Mouse (Mus musculus) hindbrain, embryonic 13.5 days (tissue): ENCODE results near the gene Mapk14. TPM values are rescaled to one million over a fixed set of nuclear protein-coding genes. Genes with fewer than 3 reads are reported as not detected.

Source experiments
- ATAC-seq: fragments of 200-750 bp; cut with Nextera tagmentation; 2 replicates; pipeline ENCODE4 v1.8.0; 2017; ENCODE audit warnings: moderate TSS enrichment; ENCODE audit not compliant: low FRiP score
- H3K27ac ChIP-seq: fragments of 300-500 bp; sonication (generic); 2 replicates; pipeline ENCODE4 v1.5.1; 2015; ENCODE audit warnings: inconsistent platforms, mild to moderate bottlenecking, moderate library complexity
- H3K27me3 ChIP-seq: fragments of 300-500 bp; sonication (generic); 2 replicates; pipeline ENCODE4 v1.6.1; 2015; ENCODE audit warnings: mild to moderate bottlenecking, inconsistent platforms
- H3K36me3 ChIP-seq: fragments of 300-500 bp; sonication (generic); 2 replicates; pipeline ENCODE4 v1.6.1; 2015; ENCODE audit warnings: mild to moderate bottlenecking, inconsistent platforms
- H3K4me1 ChIP-seq: fragments of 300-500 bp; sonication (generic); replicated peaks from 2 replicates; pipeline ENCODE4 v1.6.1; 2015; ENCODE audit warnings: inconsistent platforms
- H3K4me2 ChIP-seq: fragments of 300-500 bp; sonication (generic); 2 replicates; pipeline ENCODE4 v1.6.1; 2015; ENCODE audit warnings: inconsistent platforms, mild to moderate bottlenecking, moderate library complexity
- H3K4me3 ChIP-seq: fragments of 300-500 bp; sonication (generic); 2 replicates; pipeline ENCODE4 v1.5.1; 2015; ENCODE audit warnings: mild to moderate bottlenecking, inconsistent platforms
- H3K9ac ChIP-seq: fragments of 300-500 bp; sonication (generic); 2 replicates; pipeline ENCODE4 v1.6.1; 2015; ENCODE audit warnings: mild to moderate bottlenecking, inconsistent platforms
- H3K9me3 ChIP-seq: fragments of 300-500 bp; sonication (generic); 2 replicates; pipeline ENCODE4 v1.6.1; 2016; ENCODE audit warnings: inconsistent platforms
- WGBS: fragments of 180-500 bp; shearing (Covaris S2); methylation state at CpG from one replicate; pipeline ENCODE4 v1.1.7; 2015; 5-methylcytosine and 5-hydroxymethylcytosine counted together
- polyA plus RNA-seq: library from polyadenylated mRNA; unstranded; fragments of >200 nt; fragmentation: Nextera tagmentation; extraction: Ambion mirVana; gene quantifications from 2 replicates; pipeline ENCODE4 v1.2.1, GENCODE M21; 2015

The Mapk14 gene
- polyA plus RNA-seq, 1 experiment from 2014 or later = 25.3 TPM

DNA sequence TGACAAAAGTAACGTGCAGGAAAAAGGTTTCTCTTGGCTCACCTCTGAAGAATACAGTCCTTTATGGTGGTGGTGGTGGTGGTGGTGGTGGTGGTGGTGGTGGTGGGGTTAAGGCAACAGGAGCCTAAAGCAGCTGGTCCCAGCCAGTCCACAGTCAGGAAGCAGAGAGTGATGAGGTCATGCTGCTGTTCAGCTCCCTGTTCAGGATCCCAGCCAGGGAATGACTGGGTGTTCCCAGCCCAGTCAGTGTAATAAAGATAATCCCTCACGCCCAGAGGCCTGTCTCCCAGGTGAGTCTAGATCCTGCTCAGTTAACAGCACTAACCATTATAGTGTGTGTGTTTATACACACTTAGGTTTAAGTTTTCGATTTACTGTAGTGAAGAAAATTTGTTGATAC lies 10.6 kb downstream of the Mapk14 start:
- Histone ChIP-seq H3K36me3 (no peaks in the 10 kb centered on the region), H3K9ac (no peak overlapping the region), H3K27ac (no peak overlapping the region), H3K4me2 (no peak overlapping the region), H3K4me3 (no peak overlapping the region), H3K4me1 (peaks cover 20% of the 10 kb centered on the region), H3K27me3 (no peaks in the 10 kb centered on the region), H3K9me3 (no peaks in the 10 kb centered on the region)
- 96% methylated on average over 3 of the region's 3 CpGs for WGBS
- no peak for ATAC-seq

DNA sequence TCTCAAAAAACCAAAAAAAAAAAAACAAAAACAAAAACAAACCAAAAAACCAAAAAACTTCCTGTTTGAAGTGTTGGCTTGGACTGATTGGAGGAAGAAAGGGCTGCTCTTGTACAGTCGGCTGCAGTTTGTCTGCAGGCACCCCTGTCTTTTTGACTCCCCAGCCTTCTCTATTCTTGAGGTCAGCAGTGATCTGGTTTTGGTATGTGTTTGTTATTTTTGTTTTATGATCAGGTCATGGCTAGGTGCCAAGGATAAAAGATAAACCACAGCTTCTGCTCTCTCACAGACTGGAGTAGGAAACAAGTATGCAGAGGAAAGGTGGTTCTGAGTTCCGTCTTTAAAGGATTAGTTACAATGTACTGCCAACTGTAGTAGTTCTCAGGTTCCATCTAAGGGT lies 11.5 kb downstream of the Mapk14 start:
- Histone ChIP-seq H3K27me3 (no peaks in the 10 kb centered on the region), H3K36me3 (no peaks in the 10 kb centered on the region), H3K4me1 (peaks cover 12% of the 10 kb centered on the region), H3K4me2 (no peak overlapping the region), H3K9me3 (no peaks in the 10 kb centered on the region), H3K9ac (no peak overlapping the region), H3K27ac (no peak overlapping the region), H3K4me3 (no peak overlapping the region)
- 86% methylated on average over 2 of the region's 2 CpGs for WGBS
- ATAC-seq = no peak

- no peak overlapping the region for H3K4me3 ChIP-seq
- no peak for ATAC-seq
- peaks cover 13% of the 10 kb centered on the region for H3K4me1 ChIP-seq
- H3K9me3 ChIP-seq = no peaks in the 10 kb centered on the region
- no peak overlapping the region for H3K4me2 ChIP-seq
- no peaks in the 10 kb centered on the region for H3K36me3 ChIP-seq
- WGBS = 44% methylated on average over 1 of the region's 1 CpGs
- no peaks in the 10 kb centered on the region for H3K27me3 ChIP-seq
- no peak overlapping the region for H3K27ac ChIP-seq
- no peak overlapping the region for H3K9ac ChIP-seq
Measured at GRCm38 (mm10) chr17:28706697-28707096, 15.6 kb downstream of the Mapk14 start.

- no peaks in the 10 kb centered on the region for H3K27me3 ChIP-seq
- H3K4me3 ChIP-seq = no peak overlapping the region
- H3K4me2 ChIP-seq = no peak overlapping the region
- no peak for ATAC-seq
- H3K4me1 ChIP-seq = peaks cover 13% of the 10 kb centered on the region
- WGBS = 92% methylated on average over 3 of the region's 3 CpGs
- no peaks in the 10 kb centered on the region for H3K9me3 ChIP-seq
- no peak overlapping the region for H3K27ac ChIP-seq
- no peak overlapping the region for H3K9ac ChIP-seq
- no peaks in the 10 kb centered on the region for H3K36me3 ChIP-seq
Measured at GRCm38 (mm10) chr17:28707136-28707627, 16.1 kb downstream of the Mapk14 start.

DNA sequence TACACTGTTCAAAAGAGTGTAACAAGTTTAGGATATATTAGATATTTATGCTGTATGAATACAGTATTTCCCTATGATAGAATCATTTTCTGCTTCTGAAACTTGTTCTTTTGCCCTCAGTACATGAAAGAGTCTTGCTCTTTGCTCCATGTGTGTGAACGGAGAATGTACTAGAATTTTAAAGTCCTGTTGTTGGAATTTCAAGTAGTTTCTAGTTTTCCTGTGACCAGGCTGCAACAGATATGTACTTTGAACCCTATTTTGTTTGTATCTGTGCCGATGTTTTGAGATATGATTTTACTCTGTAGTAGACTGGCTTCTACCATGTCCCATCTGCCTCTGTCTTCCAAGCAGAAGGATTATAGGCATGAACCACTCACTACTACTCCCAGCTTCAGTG lies 16.7 kb downstream of the Mapk14 start:
- Histone ChIP-seq H3K4me1 (peaks cover 13% of the 10 kb centered on the region), H3K9ac (no peak overlapping the region), H3K27me3 (no peaks in the 10 kb centered on the region), H3K4me2 (no peak overlapping the region), H3K36me3 (no peaks in the 10 kb centered on the region), H3K4me3 (no peak overlapping the region), H3K9me3 (no peaks in the 10 kb centered on the region), H3K27ac (no peak overlapping the region)
- ATAC-seq = no peak
- 96% methylated on average over 2 of the region's 2 CpGs for WGBS

GRCm38 (mm10) chr17:28708989-28709388 lies 17.9 kb downstream of the Mapk14 start:
- 56% methylated on average over 2 of the region's 2 CpGs for WGBS
- H3K4me1 ChIP-seq = peaks cover 13% of the 10 kb centered on the region
- H3K27me3 ChIP-seq = no peaks in the 10 kb centered on the region
- H3K36me3 ChIP-seq = peaks cover 5% of the 10 kb centered on the region
- no peak overlapping the region for H3K4me3 ChIP-seq
- no peak overlapping the region for H3K27ac ChIP-seq
- H3K4me2 ChIP-seq = no peak overlapping the region
- H3K9me3 ChIP-seq = no peaks in the 10 kb centered on the region
- ATAC-seq = no peak
- H3K9ac ChIP-seq = no peak overlapping the region

GRCm38 (mm10) chr17:28709552-28710290 lies 18.6 kb downstream of the Mapk14 start:
- Histone ChIP-seq H3K4me1 (peaks cover 13% of the 10 kb centered on the region), H3K36me3 (peaks cover 12% of the 10 kb centered on the region), H3K27me3 (no peaks in the 10 kb centered on the region), H3K27ac (no peak overlapping the region), H3K4me2 (no peak overlapping the region), H3K9me3 (no peaks in the 10 kb centered on the region), H3K4me3 (no peak overlapping the region), H3K9ac (no peak overlapping the region)
- WGBS = 92% methylated on average over 8 of the region's 8 CpGs
- no peak for ATAC-seq

DNA sequence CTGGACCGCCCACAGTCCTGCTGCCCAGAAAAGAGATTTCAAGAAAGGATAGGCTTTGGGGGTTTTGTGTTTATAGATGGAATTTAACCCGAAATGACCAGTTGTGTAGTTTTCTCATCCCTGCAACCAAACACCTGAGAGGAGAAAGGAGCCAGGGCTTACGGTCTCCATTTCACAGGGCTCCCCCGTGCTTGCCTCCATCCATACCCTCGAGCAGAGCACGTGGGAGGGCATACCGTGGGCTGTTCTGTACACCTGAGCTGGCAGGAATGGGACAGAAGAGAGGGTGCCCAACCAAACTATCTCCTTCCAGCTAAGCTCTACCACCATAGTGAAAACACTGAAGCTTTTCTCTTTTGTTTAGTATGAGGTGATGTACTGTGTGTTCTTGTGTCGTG lies 19.2 kb downstream of the Mapk14 start:
- 93% methylated on average over 8 of the region's 8 CpGs for WGBS
- Histone ChIP-seq H3K4me3 (no peak overlapping the region), H3K36me3 (peaks cover 18% of the 10 kb centered on the region), H3K4me2 (no peak overlapping the region), H3K27ac (no peak overlapping the region), H3K9ac (no peak overlapping the region), H3K27me3 (no peaks in the 10 kb centered on the region), H3K4me1 (peaks cover 13% of the 10 kb centered on the region), H3K9me3 (no peaks in the 10 kb centered on the region)
- no peak for ATAC-seq

- Histone ChIP-seq H3K9me3 (no peaks in the 10 kb centered on the region), H3K36me3 (peaks cover 27% of the 10 kb centered on the region), H3K4me1 (peaks cover 13% of the 10 kb centered on the region), H3K4me2 (no peak overlapping the region), H3K9ac (no peak overlapping the region), H3K27ac (no peak overlapping the region), H3K4me3 (no peak overlapping the region), H3K27me3 (no peaks in the 10 kb centered on the region)
- ATAC-seq = no peak
- WGBS = 90% methylated on average over 6 of the region's 6 CpGs
Measured at GRCm38 (mm10) chr17:28711237-28711636, 20.1 kb downstream of the Mapk14 start.

DNA sequence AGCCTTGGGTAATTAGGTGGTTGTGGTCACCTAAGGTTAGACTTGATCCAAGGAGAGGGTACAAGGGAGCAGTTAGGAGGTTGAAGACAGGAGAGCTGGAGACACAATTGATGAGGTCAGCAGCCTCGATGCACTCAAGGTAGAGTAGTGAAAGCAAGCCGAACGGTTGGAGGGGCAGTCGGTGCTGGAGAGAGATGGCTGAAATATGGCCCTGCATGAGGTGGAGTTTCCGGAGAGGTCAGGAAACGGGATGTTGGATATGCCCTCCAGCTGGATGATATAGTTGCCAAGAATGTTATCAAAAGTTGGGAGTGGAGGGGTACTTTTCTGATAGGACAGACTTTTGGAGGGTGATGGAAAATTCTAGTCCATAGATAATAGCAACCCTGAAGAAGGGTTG lies 21.2 kb downstream of the Mapk14 start:
- no peaks in the 10 kb centered on the region for H3K9me3 ChIP-seq
- no peak overlapping the region for H3K9ac ChIP-seq
- no peak overlapping the region for H3K4me3 ChIP-seq
- no peak overlapping the region for H3K4me2 ChIP-seq
- H3K4me1 ChIP-seq = peaks cover 9% of the 10 kb centered on the region
- no peaks in the 10 kb centered on the region for H3K27me3 ChIP-seq
- H3K27ac ChIP-seq = no peak overlapping the region
- WGBS = 90% methylated on average over 6 of the region's 6 CpGs
- peaks cover 38% of the 10 kb centered on the region for H3K36me3 ChIP-seq
- no peak for ATAC-seq

GRCm38 (mm10) chr17:28714006-28714405 lies 22.9 kb downstream of the Mapk14 start:
- no peaks in the 10 kb centered on the region for H3K27me3 ChIP-seq
- no peak overlapping the region for H3K27ac ChIP-seq
- 99% methylated on average over 3 of the region's 3 CpGs for WGBS
- no peak overlapping the region for H3K4me3 ChIP-seq
- peaks cover 6% of the 10 kb centered on the region for H3K4me1 ChIP-seq
- H3K9me3 ChIP-seq = no peaks in the 10 kb centered on the region
- no peak overlapping the region for H3K4me2 ChIP-seq
- ATAC-seq = no peak
- peaks cover 49% of the 10 kb centered on the region for H3K36me3 ChIP-seq
- no peak overlapping the region for H3K9ac ChIP-seq

DNA sequence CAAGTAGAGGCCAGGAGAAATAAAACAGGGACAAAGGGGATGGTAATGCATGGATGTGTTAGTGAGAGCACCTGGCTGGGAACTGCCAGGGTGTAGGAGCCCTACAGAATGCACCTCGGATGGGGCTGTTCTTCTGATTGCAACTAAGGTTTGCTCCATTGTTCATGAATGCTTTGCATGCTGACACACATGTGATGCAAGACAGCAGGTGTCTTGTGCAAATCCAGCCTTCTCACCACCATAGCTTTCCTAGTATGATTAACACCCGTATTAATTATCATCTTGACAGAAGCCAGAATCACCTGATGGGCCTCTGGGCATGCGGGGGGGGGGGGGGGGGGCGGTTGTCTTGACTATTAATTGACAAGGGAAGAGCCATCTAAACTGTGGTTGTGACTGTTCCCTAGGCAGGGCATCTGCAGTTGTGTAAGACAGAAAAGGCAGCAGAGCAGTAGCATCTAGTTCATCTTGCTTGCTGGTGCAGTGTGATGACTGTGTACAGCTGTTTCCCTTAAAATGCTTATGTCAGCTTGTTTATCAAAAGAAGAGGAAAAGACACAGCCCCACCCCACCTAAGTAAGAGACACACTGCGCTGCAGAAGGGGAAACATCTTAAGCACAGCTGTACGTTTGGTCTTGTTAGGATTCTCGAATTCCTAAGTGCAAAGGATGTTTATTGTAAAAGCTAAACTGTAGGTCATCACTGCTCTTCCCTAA lies 24.9 kb downstream of the Mapk14 start:
- no peak overlapping the region for H3K4me3 ChIP-seq
- no peak overlapping the region for H3K4me2 ChIP-seq
- H3K27me3 ChIP-seq = no peaks in the 10 kb centered on the region
- H3K9ac ChIP-seq = no peak overlapping the region
- no peak for ATAC-seq
- H3K4me1 ChIP-seq = no peaks in the 10 kb centered on the region
- H3K27ac ChIP-seq = no peak overlapping the region
- H3K36me3 ChIP-seq = peaks cover 59% of the 10 kb centered on the region
- H3K9me3 ChIP-seq = no peaks in the 10 kb centered on the region
- 84% methylated on average over 6 of the region's 7 CpGs for WGBS

DNA sequence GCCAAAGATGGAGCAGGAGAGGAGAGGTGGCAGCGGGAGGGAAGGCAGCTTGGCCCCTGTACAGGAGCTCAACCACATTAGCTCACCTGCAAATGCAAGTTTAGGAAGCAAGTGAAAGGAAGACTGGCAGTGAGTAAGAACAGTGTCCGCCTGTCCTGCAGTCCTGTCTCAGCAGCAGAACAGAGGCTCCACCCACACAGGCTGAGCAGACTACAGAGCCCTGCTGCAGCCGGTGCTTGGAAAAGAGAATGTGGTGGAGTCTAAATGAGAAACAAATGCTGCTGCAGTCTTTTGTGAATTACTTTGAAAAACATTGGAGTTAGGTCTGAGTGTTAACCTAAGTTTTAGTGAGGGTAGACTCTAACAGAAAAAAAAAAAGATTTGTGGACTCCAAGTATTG lies 26.4 kb downstream of the Mapk14 start:
- Histone ChIP-seq H3K36me3 (peaks cover 68% of the 10 kb centered on the region), H3K9ac (no peak overlapping the region)
- ATAC-seq = no peak

More for the DNA sequence above, 26.4 kb downstream of the Mapk14 start:
- no peaks in the 10 kb centered on the region for H3K9me3 ChIP-seq
- H3K4me3 ChIP-seq = no peak overlapping the region
- H3K4me2 ChIP-seq = no peak overlapping the region
- no peaks in the 10 kb centered on the region for H3K4me1 ChIP-seq
- 76% methylated on average over 3 of the region's 3 CpGs for WGBS
- no peak overlapping the region for H3K27ac ChIP-seq
- H3K27me3 ChIP-seq = no peaks in the 10 kb centered on the region
